Mouse (Mus musculus) hindbrain, embryonic 14.5 days (tissue): ENCODE data around the gene Card11. TPM values are rescaled to one million over a fixed set of nuclear protein-coding genes. Genes with fewer than 3 reads are reported as not detected.

Source experiments
- ATAC-seq: fragments of 200-750 bp; cut with Nextera tagmentation; 2 replicates; pipeline ENCODE4 v1.8.0; 2017; ENCODE audit warnings: moderate number of reproducible peaks, mild to moderate bottlenecking, moderate TSS enrichment, moderate library complexity; ENCODE audit not compliant: low FRiP score
- DNase-seq: peaks from one replicate; pipeline ENCODE4 v3.0.0-alpha.2; 2015; ENCODE audit warnings: low spot score
- H3K27ac ChIP-seq: fragments of 300-500 bp; sonication (generic); 2 replicates; pipeline ENCODE4 v1.5.1; 2014; ENCODE audit warnings: mild to moderate bottlenecking, moderate library complexity
- H3K27me3 ChIP-seq: fragments of 300-500 bp; sonication (generic); 2 replicates; pipeline ENCODE4 v1.6.1; 2014; ENCODE audit warnings: mild to moderate bottlenecking, low read length, mixed read lengths; ENCODE audit not compliant: control insufficient read depth, insufficient read depth
- H3K36me3 ChIP-seq: fragments of 300-500 bp; sonication (generic); replicated peaks from 2 replicates; pipeline ENCODE4 v1.6.1; 2014; ENCODE audit not compliant: control insufficient read depth, insufficient read depth
- H3K4me1 ChIP-seq: fragments of 300-500 bp; sonication (generic); replicated peaks from 2 replicates; pipeline ENCODE4 v1.6.1; 2014; ENCODE audit warnings: antibody characterized with exemption, low read length, mixed read lengths; ENCODE audit not compliant: control insufficient read depth, insufficient read depth
- H3K4me2 ChIP-seq: fragments of 300-500 bp; sonication (generic); replicated peaks from 2 replicates; pipeline ENCODE4 v1.6.1; 2014; ENCODE audit warnings: mild to moderate bottlenecking, moderate library complexity
- H3K4me3 ChIP-seq: fragments of 300-500 bp; sonication (generic); replicated peaks from 2 replicates; pipeline ENCODE4 v1.5.1; 2014; ENCODE audit warnings: mild to moderate bottlenecking, low read length
- H3K9ac ChIP-seq: fragments of 300-500 bp; sonication (generic); 2 replicates; pipeline ENCODE4 v1.6.1; 2014
- H3K9me3 ChIP-seq: fragments of 300-500 bp; sonication (generic); 2 replicates; pipeline ENCODE4 v1.6.1; 2016; ENCODE audit warnings: low read length; ENCODE audit not compliant: control insufficient read depth
- WGBS: fragments of 180-500 bp; shearing (Covaris S2); extraction: QIAGEN DNeasy Blood & Tissue Kit; methylation state at CpG from one replicate; pipeline ENCODE4 v1.1.7; 2014; 5-methylcytosine and 5-hydroxymethylcytosine counted together
- polyA plus RNA-seq: library from polyadenylated mRNA; unstranded; fragments of >200 nt; fragmentation: Nextera tagmentation; extraction: Ambion mirVana; gene quantifications from 2 replicates; pipeline ENCODE4 v1.2.1, GENCODE M21; 2014

Card11 gene
- polyA plus RNA-seq, result 0.11 TPM in 1 of 2 replicates, not detected in the other

DNA sequence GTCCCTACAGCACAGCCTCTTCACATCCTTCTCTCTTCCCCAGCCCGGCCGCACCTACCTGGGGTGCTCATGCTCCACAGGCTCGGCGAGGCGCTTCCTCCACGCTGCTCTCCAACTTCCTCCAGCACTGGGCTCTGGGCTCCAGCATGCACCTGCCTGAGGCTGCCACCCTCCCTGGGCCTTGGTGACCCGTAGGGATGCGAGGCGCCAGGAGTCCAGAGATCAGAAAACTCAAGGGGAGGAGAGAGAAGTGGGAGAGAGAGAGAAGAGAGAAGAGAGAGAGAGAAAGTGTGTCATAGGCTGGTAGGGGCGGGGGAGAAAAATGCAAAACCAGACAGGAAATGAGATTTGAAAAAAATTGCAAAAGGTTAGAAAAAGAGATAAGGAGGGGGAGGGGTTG, at the start of gene Card11:
TSS of gene Card11 (minus strand) at position 234 of the 400 bp plus-strand sequence.
- no peaks in the 10 kb centered on the region for H3K9me3 ChIP-seq
- no peak within 1 kb of the TSS for H3K9ac ChIP-seq
- DNase-seq (no peak), ATAC-seq (no peak)
- no peak within 1 kb of the TSS for H3K4me2 ChIP-seq
- H3K27me3 ChIP-seq, result no peaks in the 10 kb centered on the region
- no peaks in the 10 kb centered on the region for H3K4me1 ChIP-seq
- H3K36me3 ChIP-seq, result no peaks in the 10 kb centered on the region
- no peak within 1 kb of the TSS for H3K4me3 ChIP-seq
- H3K27ac ChIP-seq, result no peak within 1 kb of the TSS
- WGBS, result 74% methylated on average over 10 of the region's 10 CpGs

DNA sequence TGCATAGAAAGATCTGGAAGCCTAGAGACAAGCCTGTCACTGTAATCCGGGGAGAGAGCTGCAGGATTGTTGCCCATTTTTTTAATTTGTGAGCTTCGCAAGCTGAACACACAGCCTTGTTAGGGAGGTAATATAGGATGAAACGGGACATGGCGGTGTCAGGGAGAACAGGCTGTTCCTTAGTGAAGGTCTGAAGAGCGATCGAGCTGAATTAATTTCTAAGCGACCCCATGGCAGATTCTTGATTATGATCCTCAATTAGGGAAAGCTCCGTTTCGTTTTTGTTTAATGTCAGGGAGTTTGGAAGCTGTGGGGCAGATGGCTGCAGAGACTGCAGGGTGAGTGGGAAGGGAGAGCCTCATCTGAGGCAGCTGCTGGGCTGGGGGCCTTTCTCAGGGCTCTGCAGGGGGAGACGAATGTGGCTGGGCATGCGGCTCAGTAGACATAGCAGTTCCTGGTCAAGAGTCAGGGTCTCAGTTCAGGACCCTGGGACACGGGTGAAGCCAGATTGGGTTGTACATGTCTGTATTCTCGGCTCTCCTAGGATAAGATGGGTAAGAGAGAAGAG, 47.4 kb upstream of the Card11 start:
- Histone ChIP-seq H3K27me3 (no peaks in the 10 kb centered on the region), H3K4me1 (no peaks in the 10 kb centered on the region), H3K4me3 (no peak overlapping the region), H3K9me3 (peaks cover 12% of the 10 kb centered on the region; the same call in 1 of the 2 replicates), H3K9ac (no peak overlapping the region), H3K4me2 (no peak overlapping the region), H3K27ac (no peak overlapping the region), H3K36me3 (no peaks in the 10 kb centered on the region)
- 59% methylated on average over 13 of the region's 13 CpGs for WGBS
- ATAC-seq (no peak), DNase-seq (no peak)

DNA sequence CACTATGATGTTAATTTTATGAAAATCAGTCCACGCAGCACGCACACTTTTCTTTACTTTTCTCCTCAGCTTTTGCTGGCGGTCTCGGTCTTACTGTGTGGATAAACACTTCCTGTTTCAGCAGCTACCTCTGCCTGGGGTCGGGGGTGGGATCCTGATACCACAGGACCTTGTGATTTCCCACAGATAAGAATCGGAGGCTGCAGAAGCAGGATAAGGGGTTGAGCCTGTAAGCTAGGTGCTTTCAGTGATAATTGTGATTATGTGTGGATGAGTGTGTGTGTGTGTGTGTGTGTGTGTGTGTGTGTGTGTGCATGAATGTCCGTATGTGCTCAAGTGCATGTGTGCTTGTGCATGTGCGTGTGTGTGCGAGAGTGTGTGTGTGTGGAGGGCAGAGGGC, 44.6 kb upstream of the Card11 start:
- Histone ChIP-seq H3K27me3 (no peaks in the 10 kb centered on the region), H3K9me3 (no peaks in the 10 kb centered on the region), H3K9ac (no peak overlapping the region), H3K4me1 (no peaks in the 10 kb centered on the region), H3K36me3 (no peaks in the 10 kb centered on the region), H3K27ac (no peak overlapping the region), H3K4me2 (no peak overlapping the region), H3K4me3 (no peak overlapping the region)
- DNase-seq, result no peak
- 82% methylated on average over 9 of the region's 9 CpGs for WGBS
- no peak for ATAC-seq

DNA sequence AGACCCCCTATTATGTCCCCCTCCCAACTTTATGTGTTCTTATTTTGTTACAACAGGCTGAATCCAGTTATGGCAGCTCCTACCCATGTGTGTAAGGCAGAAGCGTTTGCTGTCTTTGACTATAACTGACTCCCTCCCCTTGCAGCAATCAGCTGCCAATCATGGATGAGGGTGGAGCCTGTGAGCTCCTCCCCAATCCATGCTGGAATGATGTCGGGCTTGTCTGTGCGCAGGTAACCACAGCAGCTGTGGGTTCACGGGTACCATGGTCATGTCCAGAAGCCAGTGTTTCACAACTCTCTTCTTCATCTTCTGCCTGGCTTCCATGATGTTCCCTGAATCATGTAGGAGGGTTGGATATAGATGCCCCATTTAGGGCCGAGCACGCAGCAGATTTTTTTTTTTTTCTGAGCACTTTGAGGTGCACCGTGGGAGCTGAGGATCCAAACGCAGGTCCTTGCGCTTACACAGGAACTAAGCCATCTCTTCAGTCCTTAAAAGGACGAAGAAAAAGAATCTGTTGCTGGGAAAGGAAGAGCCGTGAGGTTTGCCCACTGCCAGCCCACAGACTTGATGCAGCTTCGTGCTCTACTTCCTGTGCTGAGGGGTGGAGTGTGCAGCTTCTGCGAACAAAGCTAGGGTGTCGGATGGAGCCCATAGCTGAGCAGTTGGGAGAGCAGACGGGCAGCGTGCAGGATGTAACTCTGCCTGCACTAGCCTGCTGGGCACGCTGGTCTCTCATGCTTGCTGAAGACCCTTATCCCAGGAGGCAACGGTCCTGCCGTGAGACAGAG, 43.5 kb upstream of the Card11 start:
- no peaks in the 10 kb centered on the region for H3K4me1 ChIP-seq
- H3K27ac ChIP-seq, result no peak overlapping the region
- no peak overlapping the region for H3K4me2 ChIP-seq
- H3K4me3 ChIP-seq, result no peak overlapping the region
- no peaks in the 10 kb centered on the region for H3K36me3 ChIP-seq
- 65% methylated on average over 19 of the region's 19 CpGs for WGBS
- H3K9ac ChIP-seq, result no peak overlapping the region
- DNase-seq (no peak), ATAC-seq (no peak)
- H3K27me3 ChIP-seq, result no peaks in the 10 kb centered on the region
- H3K9me3 ChIP-seq, result no peaks in the 10 kb centered on the region

DNA sequence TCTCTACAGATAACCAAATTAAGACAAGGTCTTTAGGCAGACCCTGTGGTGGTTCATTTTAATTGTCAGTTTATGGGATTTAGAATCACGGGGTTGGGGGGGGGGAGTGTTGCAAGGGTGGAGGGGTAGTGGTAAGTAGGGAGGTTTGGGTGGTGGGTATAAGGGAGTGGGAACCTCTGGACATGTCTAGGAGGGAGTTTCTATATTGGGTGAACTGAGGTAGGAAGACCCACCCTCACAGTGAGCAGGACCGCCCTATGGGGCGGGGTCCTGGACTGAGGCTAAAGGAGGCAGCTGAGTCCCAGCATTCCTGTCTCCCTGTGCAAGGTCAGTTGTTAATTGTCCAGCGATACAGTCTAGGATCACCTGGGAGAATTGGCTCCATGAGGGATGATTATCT, 42.0 kb upstream of the Card11 start:
- 96% methylated on average over 4 of the region's 4 CpGs for WGBS
- DNase-seq, result no peak
- no peaks in the 10 kb centered on the region for H3K36me3 ChIP-seq
- H3K4me2 ChIP-seq, result no peak overlapping the region
- no peak overlapping the region for H3K4me3 ChIP-seq
- no peak overlapping the region for H3K9ac ChIP-seq
- H3K9me3 ChIP-seq, result no peaks in the 10 kb centered on the region
- H3K27me3 ChIP-seq, result no peaks in the 10 kb centered on the region
- H3K27ac ChIP-seq, result no peak overlapping the region
- no peak for ATAC-seq
- no peaks in the 10 kb centered on the region for H3K4me1 ChIP-seq

- DNase-seq (no peak), ATAC-seq (no peak)
- H3K4me1 ChIP-seq, result no peaks in the 10 kb centered on the region
- no peak overlapping the region for H3K9ac ChIP-seq
- no peaks in the 10 kb centered on the region for H3K36me3 ChIP-seq
- no peak overlapping the region for H3K4me2 ChIP-seq
- H3K4me3 ChIP-seq, result no peak overlapping the region
- H3K27ac ChIP-seq, result no peak overlapping the region
- H3K9me3 ChIP-seq, result no peaks in the 10 kb centered on the region
- no peaks in the 10 kb centered on the region for H3K27me3 ChIP-seq
- 45% methylated on average over 9 of the region's 9 CpGs for WGBS
These were observed 40.5 kb upstream of the Card11 start for GRCm38 (mm10) chr5:141040846-141041245.

DNA sequence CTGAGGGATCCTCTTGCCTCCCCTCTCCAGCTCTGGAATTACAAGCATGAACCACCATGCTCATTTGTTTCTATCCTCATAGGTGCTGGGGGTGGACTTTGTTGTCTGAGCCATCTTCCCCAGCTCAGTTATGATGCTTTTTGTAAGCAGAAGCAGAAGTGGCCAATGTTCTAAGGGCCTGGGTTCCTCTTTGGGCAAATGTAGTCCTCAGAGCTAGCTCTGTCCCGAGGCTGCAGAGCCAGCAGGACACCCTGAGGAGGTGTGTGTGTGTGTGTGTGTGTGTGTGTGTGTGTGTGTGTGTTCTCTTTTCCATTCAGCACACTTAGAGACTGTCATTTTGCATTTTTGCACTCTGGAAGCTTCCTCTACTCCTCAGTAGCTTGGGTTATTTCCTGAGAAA, 38.0 kb upstream of the Card11 start:
- no peak for ATAC-seq
- DNase-seq, result no peak
- H3K27ac ChIP-seq, result no peak overlapping the region
- H3K4me3 ChIP-seq, result no peak overlapping the region
- WGBS, result 44% methylated on average over 1 of the region's 1 CpGs
- no peaks in the 10 kb centered on the region for H3K27me3 ChIP-seq
- H3K4me1 ChIP-seq, result no peaks in the 10 kb centered on the region
- no peaks in the 10 kb centered on the region for H3K9me3 ChIP-seq
- no peak overlapping the region for H3K9ac ChIP-seq
- H3K4me2 ChIP-seq, result no peak overlapping the region
- H3K36me3 ChIP-seq, result no peaks in the 10 kb centered on the region

DNA sequence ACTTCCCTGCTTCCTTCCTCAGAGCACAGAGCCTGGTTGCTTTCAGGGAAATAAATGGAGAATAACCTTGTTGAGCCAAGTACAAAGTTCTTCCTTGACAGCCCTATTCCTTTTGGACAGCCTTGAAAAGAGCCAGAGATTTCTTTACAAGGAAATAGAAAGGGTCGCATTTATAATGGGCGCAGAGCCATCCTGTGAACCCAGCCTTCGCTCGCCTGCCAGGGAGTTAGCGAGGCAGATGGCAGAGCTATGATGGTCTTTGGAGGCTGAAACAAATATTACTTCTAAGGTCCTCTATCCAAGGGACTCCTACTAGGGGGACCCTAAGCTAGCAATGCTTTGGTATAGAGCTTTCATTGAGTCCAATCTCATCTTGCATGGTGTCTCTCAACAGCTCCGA, 35.0 kb upstream of the Card11 start:
- DNase-seq, result no peak
- H3K4me3 ChIP-seq, result no peak overlapping the region
- H3K36me3 ChIP-seq, result no peaks in the 10 kb centered on the region
- H3K4me2 ChIP-seq, result no peak overlapping the region
- H3K4me1 ChIP-seq, result no peaks in the 10 kb centered on the region
- no peaks in the 10 kb centered on the region for H3K9me3 ChIP-seq
- WGBS, result 73% methylated on average over 6 of the region's 6 CpGs
- H3K27ac ChIP-seq, result no peak overlapping the region
- no peaks in the 10 kb centered on the region for H3K27me3 ChIP-seq
- no peak for ATAC-seq
- no peak overlapping the region for H3K9ac ChIP-seq

DNA sequence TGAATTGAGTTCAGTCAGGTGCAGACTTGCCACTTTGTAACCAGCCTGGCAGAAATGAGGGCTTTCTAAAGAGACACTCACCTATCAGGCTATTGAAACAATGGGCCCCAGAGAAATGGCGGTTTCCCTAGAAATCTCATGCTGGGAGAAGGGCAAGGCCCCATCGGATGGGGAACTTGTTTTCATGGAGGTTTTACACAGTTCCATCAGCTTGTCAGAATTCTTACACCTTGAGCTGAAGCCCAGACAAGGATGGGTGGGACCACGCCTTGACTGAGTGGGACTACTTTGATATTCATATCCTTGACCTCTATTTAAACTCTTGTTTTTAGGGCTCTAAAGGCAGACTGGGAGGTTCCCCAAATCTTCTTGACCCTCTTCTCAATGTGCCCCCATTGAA, 33.9 kb upstream of the Card11 start:
- 66% methylated on average over 3 of the region's 3 CpGs for WGBS
- ATAC-seq, result no peak
- H3K36me3 ChIP-seq, result no peaks in the 10 kb centered on the region
- no peak overlapping the region for H3K27ac ChIP-seq
- no peak overlapping the region for H3K4me2 ChIP-seq
- H3K27me3 ChIP-seq, result no peaks in the 10 kb centered on the region
- no peak overlapping the region for H3K4me3 ChIP-seq
- no peak overlapping the region for H3K9ac ChIP-seq
- H3K4me1 ChIP-seq, result no peaks in the 10 kb centered on the region
- H3K9me3 ChIP-seq, result no peaks in the 10 kb centered on the region
- no peak for DNase-seq
